Comparison of ENCODE assay signal across 9 mouse cellular contexts in the genomic region with DNA sequence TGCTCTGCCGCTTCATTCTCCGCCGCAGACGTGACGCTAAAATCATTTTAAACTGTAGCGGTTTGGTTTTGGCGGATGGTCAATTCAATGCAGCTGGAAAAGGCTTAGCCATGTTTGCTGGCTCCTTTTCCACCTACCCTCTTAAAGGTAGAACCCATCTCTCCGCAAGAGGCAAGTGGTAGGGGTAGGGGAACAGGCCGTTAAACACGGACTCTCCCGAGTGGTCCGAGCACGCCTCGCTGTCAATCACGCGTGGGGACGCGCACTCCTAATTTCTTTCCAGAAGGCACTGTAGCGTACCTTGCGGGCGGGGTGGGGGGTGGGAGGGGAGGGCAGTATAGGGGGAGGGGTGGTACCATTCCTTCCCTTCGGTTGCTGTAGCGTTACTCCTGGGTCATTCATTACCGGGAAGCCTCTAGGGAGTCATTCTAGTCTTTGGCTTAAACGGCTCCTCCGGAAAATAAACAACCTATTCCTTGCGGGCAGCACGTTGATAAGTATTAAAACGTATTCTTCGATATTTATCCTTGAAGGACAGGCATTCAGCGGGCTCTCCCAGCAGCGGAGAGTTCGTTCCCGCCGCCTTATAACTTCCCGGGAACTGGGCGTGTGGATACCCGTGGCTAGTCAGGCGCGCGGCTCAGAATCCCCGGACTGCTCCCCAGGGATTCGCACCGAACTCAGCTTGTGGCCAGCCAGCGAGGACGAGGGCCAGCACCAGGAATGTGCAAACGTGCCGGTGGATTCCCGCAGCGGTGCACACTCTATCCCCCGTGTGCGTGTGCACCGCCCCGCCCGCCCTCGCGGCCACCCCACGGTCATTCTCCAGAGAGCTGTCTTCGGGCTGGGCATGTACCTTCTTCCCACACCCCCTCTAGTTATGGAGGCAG. TPM values are rescaled to one million over a fixed set of nuclear protein-coding genes. Genes with fewer than 3 reads are reported as not detected.
DNase-seq lines count a peak whose midpoint lies in the region; ATAC-seq and TF ChIP-seq lines count a peak whose summit lies in the region.
"Had no signal": no experiment of that assay in that cellular context is flagged by ENCODE, and none has a peak within 500 bp of the region (broad histone marks: within the 10 kb centered on the region; RNA-seq: fewer than 3 reads in every experiment).

No protein-coding gene starts in this region.

- H3K36me3 ChIP-seq in heart, embryonic 14.5 days (ENCODE audit: control insufficient read depth, insufficient read depth, low read length) = no peaks in the 10 kb centered on the region
- no peaks in the 10 kb centered on the region for H3K36me3 ChIP-seq in midbrain, embryonic 16.5 days (ENCODE audit: control insufficient read depth, insufficient read depth, low read length)

- peak overlapping the region; percentile 53 for H3K9ac ChIP-seq in heart, embryonic 14.5 days (ENCODE audit: low read length)
- H3K9ac ChIP-seq in midbrain, embryonic 16.5 days (ENCODE audit: low read depth, low read length) = peak overlapping the region; percentile 92

- H3K4me2 ChIP-seq in heart, embryonic 14.5 days (ENCODE audit: low read length) = peak overlapping the region; percentile 100
- peak overlapping the region; percentile 80 for H3K4me2 ChIP-seq in midbrain, embryonic 16.5 days (ENCODE audit: low read length)

- peak overlapping the region; percentile 56 to 63 for H3K4me3 ChIP-seq in heart, embryonic 14.5 days (ENCODE audit: control insufficient read depth in 1 of 2, insufficient read depth in 1 of 2, low read depth in 1 of 2, low read length in 2 of 2)
- peak overlapping the region; percentile 81 for H3K4me3 ChIP-seq in left cerebral cortex, adult 2 months
- H3K4me3 ChIP-seq in midbrain, embryonic 16.5 days (ENCODE audit: low read depth, low read length) = peak overlapping the region; percentile 69

- peaks cover 36% of the 10 kb centered on the region for H3K27me3 ChIP-seq in heart, embryonic 14.5 days (ENCODE audit: control insufficient read depth, insufficient read depth, low read length)
- H3K27me3 ChIP-seq in midbrain, embryonic 16.5 days (ENCODE audit: control insufficient read depth, insufficient read depth, low read depth, low read length) = no peaks in the 10 kb centered on the region

- no peak; the same call in 1 of the 2 replicates for ATAC-seq in heart, embryonic 14.5 days (ENCODE audit: insufficient number of reproducible peaks, insufficient read depth, low FRiP score, low read depth)
- ATAC-seq in midbrain, embryonic 16.5 days = peak; percentile 19; the same call in 1 of the 2 replicates
- ATAC-seq in erythroid progenitor cell, adult 5-6 weeks (replicated peaks; ENCODE audit: low FRiP score, poor library complexity, severe bottlenecking) = no peak
- ATAC-seq in megakaryocyte progenitor cell, adult 5-6 weeks (replicated peaks; ENCODE audit: poor library complexity) = no peak

- no peaks in the 10 kb centered on the region for H3K9me3 ChIP-seq in heart, embryonic 14.5 days (ENCODE audit: control insufficient read depth, low read length)
- no peaks in the 10 kb centered on the region for H3K9me3 ChIP-seq in midbrain, embryonic 16.5 days (replicated peaks; ENCODE audit: control insufficient read depth, low read length, poor library complexity, severe bottlenecking)

- intact Hi-C loops in left cerebral cortex, adult 2 months (cut with DNase I) = loop anchor here (5.0 to 10.0 kb wide), 2 partner anchors 176 to 1618 kb away; no protein-coding TSS in a partner anchor

- WGBS in heart, embryonic 14.5 days = under 1% methylated on average over 59 of the region's 59 CpGs
- WGBS in midbrain, embryonic 16.5 days = under 1% methylated on average over 56 of the region's 59 CpGs

- no peak overlapping the region for H3K27ac ChIP-seq in heart, embryonic 14.5 days (replicated peaks in 1 of 2; ENCODE audit: control insufficient read depth in 1 of 2, insufficient read depth in 1 of 2, low read depth in 2 of 2, low read length in 2 of 2)
- H3K27ac ChIP-seq in left cerebral cortex, adult 2 months = peak overlapping the region; percentile 89
- H3K27ac ChIP-seq in midbrain, embryonic 16.5 days (ENCODE audit: low read length) = peak overlapping the region; percentile 95

- peak; percentile 6 for DNase-seq in ovary, postnatal 10 days (ENCODE audit: low spot score)
- DNase-seq in ovary, adult 18-20 months (ENCODE audit: low spot score) = no peak
- peak; percentile 62 for DNase-seq in embryo, embryonic 10.5 days (ENCODE audit: low spot score)
- DNase-seq in left cerebral cortex, adult 2 months (ENCODE audit: extremely low spot score in 1 of 2, low spot score in 2 of 2) = peak; percentile 56 to 60

- peaks cover 11 to 32% of the 10 kb centered on the region in 2 experiments; a peak in 3 of 4 replicates for H3K4me1 ChIP-seq in heart, embryonic 14.5 days (ENCODE audit: control insufficient read depth in 2 of 2, insufficient read depth in 2 of 2, low read length in 2 of 2)
- H3K4me1 ChIP-seq in midbrain, embryonic 16.5 days (ENCODE audit: control insufficient read depth, insufficient read depth, low read length) = peaks cover 2% of the 10 kb centered on the region

- TF ChIP-seq CTCF in left cerebral cortex, adult 2 months (IDR thresholded peaks at IDR 0.05) = no peak

RNA-seq across cellular contexts. Expression of a gene that starts 1.5 kb away (rescaled TPM):
- polyA plus RNA-seq in heart, embryonic 14.5 days (2014; fragmentation: Nextera tagmentation; extraction: Ambion mirVana) = 0.04 and 0.22 TPM in 2 replicates
- 100 to 1,000 TPM; 201 to 203 TPM for total RNA-seq in left cerebral cortex, adult 2 months (2021)
- polyA plus RNA-seq in midbrain, embryonic 16.5 days (2015; fragmentation: Nextera tagmentation; extraction: Ambion mirVana) = 21.6 and 21.9 TPM in 2 replicates
- not detected in 2 replicates for total RNA-seq in erythroid progenitor cell, adult 5-6 weeks (2015; ENCODE audit: low replicate concordance)
- total RNA-seq in erythroid progenitor cell, adult 5-6 weeks (2017; ENCODE audit: low replicate concordance) = not detected in 2 replicates
- total RNA-seq in megakaryocyte progenitor cell, adult 5-6 weeks (2015) = not detected in 2 replicates
- not detected in 2 replicates for total RNA-seq in megakaryocyte progenitor cell, adult 5-6 weeks (2017)
- total RNA-seq: common myeloid progenitor, adult 5-6 weeks had no signal

Comparison
In these comparisons a context has a peak if more than half of its experiments do, and no peak if none do; other contexts are left out.
1. H3K27ac ChIP-seq: peak in left cerebral cortex, adult 2 months (single experiment) and midbrain, embryonic 16.5 days (single experiment); none in heart, embryonic 14.5 days (0 of 2).
2. RNA of a gene that starts 1.5 kb away (total RNA-seq): 201 to 203 TPM in left cerebral cortex, adult 2 months; not detected in erythroid progenitor cell, adult 5-6 weeks and not detected in megakaryocyte progenitor cell, adult 5-6 weeks; every median in the first group is over 100 times any median in the second.
3. Peak in every context shown above with its lines, with median percentiles within 50 percentile points of each other: H3K4me3 ChIP-seq.